24 mouse cellular contexts compared by ENCODE assay signal in the genomic region with DNA sequence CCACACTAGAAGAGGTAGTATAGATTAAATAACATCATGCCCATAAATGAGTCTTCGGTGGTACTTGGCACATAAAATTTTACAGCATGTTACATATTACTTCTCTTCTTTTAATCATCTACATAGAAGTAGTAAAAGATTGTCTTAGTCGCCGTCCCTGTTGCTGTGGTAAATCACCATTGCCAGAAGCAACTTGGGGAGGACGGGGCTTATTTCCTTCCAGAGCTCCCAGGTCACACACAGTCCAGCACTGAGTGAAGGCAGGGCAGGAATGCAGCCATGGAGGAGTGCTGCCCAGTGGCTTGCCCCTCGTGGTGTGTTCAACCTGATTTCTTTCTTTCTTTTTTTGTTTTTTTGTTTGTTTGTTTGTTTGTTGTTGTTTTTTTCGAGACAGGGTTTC.
DNase-seq lines count a peak whose midpoint lies in the region; ATAC-seq and TF ChIP-seq lines count a peak whose summit lies in the region.
"Had no signal": no experiment of that assay in that cellular context is flagged by ENCODE, and none has a peak within 500 bp of the region (broad histone marks: within the 10 kb centered on the region; RNA-seq: fewer than 3 reads in every experiment).

No protein-coding gene starts in this region.

- ATAC-seq in kidney, embryonic 14.5 days (ENCODE audit: low FRiP score, low TSS enrichment), result no peak
- no peak for ATAC-seq in midbrain, postnatal 0 days (ENCODE audit: low FRiP score)
- ATAC-seq: activated CD4-positive, CD25-positive, alpha-beta regulatory T cell, adult 4 months; forebrain, embryonic 14.5 days; Patski had no signal

- H3K4me2 ChIP-seq in kidney, embryonic 14.5 days (replicated peaks; ENCODE audit: low read depth, low read length), result no peak overlapping the region
- H3K4me2 ChIP-seq in midbrain, postnatal 0 days (ENCODE audit: low read depth, low read length, poor library complexity, severe bottlenecking), result no peak overlapping the region
- H3K4me2 ChIP-seq: embryonic facial prominence, embryonic 15.5 days; hindbrain, embryonic 12.5 days had no signal

- no peak for TF ChIP-seq POLR2A in cerebellum, adult 2 months (IDR thresholded peaks at IDR 0.05; ENCODE audit: borderline replicate concordance, insufficient read depth, low read length)

- no peaks in the 10 kb centered on the region for H3K36me3 ChIP-seq in kidney, embryonic 14.5 days (ENCODE audit: control insufficient read depth, insufficient read depth, low read length)
- H3K36me3 ChIP-seq in midbrain, postnatal 0 days (ENCODE audit: insufficient read depth, low read length), result no peaks in the 10 kb centered on the region
- H3K36me3 ChIP-seq: embryonic facial prominence, embryonic 15.5 days; forebrain, embryonic 10.5 days; heart, embryonic 10.5 days; hindbrain, embryonic 12.5 days had no signal

- H3K27me3 ChIP-seq in kidney, embryonic 14.5 days (ENCODE audit: control insufficient read depth, insufficient read depth, low read length), result no peaks in the 10 kb centered on the region
- H3K27me3 ChIP-seq in cerebellum, adult 2 months (ENCODE audit: control insufficient read depth, insufficient read depth, low read length), result no peaks in the 10 kb centered on the region
- no peaks in the 10 kb centered on the region for H3K27me3 ChIP-seq in midbrain, postnatal 0 days (ENCODE audit: insufficient read depth, low read length)
- H3K27me3 ChIP-seq: CH12.LX; embryonic facial prominence, embryonic 15.5 days; hindbrain, embryonic 12.5 days; Patski had no signal

- peaks cover 11% of the 10 kb centered on the region; the same call in 1 of the 2 replicates for H3K4me1 ChIP-seq in kidney, embryonic 14.5 days (ENCODE audit: control insufficient read depth, insufficient read depth, low read length)
- H3K4me1 ChIP-seq in cerebellum, adult 2 months (ENCODE audit: control insufficient read depth, insufficient read depth, low read length), result no peaks in the 10 kb centered on the region
- no peaks in the 10 kb centered on the region for H3K4me1 ChIP-seq in midbrain, postnatal 0 days (ENCODE audit: insufficient read depth, low read length)
- H3K4me1 ChIP-seq: embryonic facial prominence, embryonic 15.5 days; forebrain, embryonic 10.5 days had no signal

- DNase-seq in kidney, adult 18-20 months, result peak; percentile 15
- peak; percentile 52 to 64 for DNase-seq in kidney, adult 8-10 months
- DNase-seq in kidney, postnatal 10 days, result peak; percentile 36
- DNase-seq in kidney, postnatal 4 days, result peak; percentile 10 to 28
- DNase-seq in cerebellum, adult 2 months, result no peak
- no peak for DNase-seq in midbrain, postnatal 0 days (ENCODE audit: low spot score)
- DNase-seq: adrenal gland, postnatal 25 days; cerebellum, adult 8-10 months; cerebellum, postnatal 14 days; embryo, embryonic 11 days; gastrocnemius, adult 2 months; gastrocnemius, postnatal 25 days; heart, postnatal 10 days; heart, postnatal 4 days had no signal

- no peak overlapping the region for H3K4me3 ChIP-seq in kidney, embryonic 14.5 days (ENCODE audit: low read length)
- no peak overlapping the region for H3K4me3 ChIP-seq in cerebellum, adult 2 months (replicated peaks; ENCODE audit: insufficient read depth, low read depth, low read length)
- no peak overlapping the region for H3K4me3 ChIP-seq in midbrain, postnatal 0 days (ENCODE audit: low read depth, low read length)
- H3K4me3 ChIP-seq: embryonic facial prominence, embryonic 15.5 days; erythroblast, embryonic 14.5 days; forebrain, embryonic 10.5 days; gastrocnemius, adult 2 months; heart, embryonic 10.5 days; hindbrain, embryonic 12.5 days had no signal

- no peak for TF ChIP-seq CTCF in cerebellum, adult 2 months (IDR thresholded peaks at IDR 0.05; ENCODE audit: borderline replicate concordance, insufficient read depth, low read depth, low read length)
- no peak for TF ChIP-seq CTCF in midbrain, postnatal 0 days (IDR thresholded peaks at IDR 0.05)

- WGBS in kidney, embryonic 14.5 days, result 62% methylated on average over 6 of the region's 6 CpGs
- WGBS in cerebellum, adult 2 months, result 90% methylated on average over 6 of the region's 6 CpGs
- 90% methylated on average over 6 of the region's 6 CpGs for WGBS in midbrain, postnatal 0 days

- H3K9ac ChIP-seq in kidney, embryonic 14.5 days (ENCODE audit: low read depth, low read length), result no peak overlapping the region
- no peak overlapping the region for H3K9ac ChIP-seq in midbrain, postnatal 0 days (replicated peaks; ENCODE audit: low read length, poor library complexity, severe bottlenecking)
- H3K9ac ChIP-seq: embryonic facial prominence, embryonic 15.5 days; hindbrain, embryonic 12.5 days had no signal

- H3K27ac ChIP-seq in kidney, embryonic 14.5 days (ENCODE audit: low read depth, low read length), result no peak overlapping the region
- no peak overlapping the region for H3K27ac ChIP-seq in cerebellum, adult 2 months (ENCODE audit: insufficient read depth, low read length)
- H3K27ac ChIP-seq in midbrain, postnatal 0 days (ENCODE audit: low read depth, low read length), result no peak overlapping the region
- H3K27ac ChIP-seq: embryonic facial prominence, embryonic 15.5 days; forebrain, embryonic 10.5 days; gastrocnemius, adult 2 months; heart, embryonic 10.5 days; hindbrain, embryonic 12.5 days had no signal

- no peaks in the 10 kb centered on the region for H3K9me3 ChIP-seq in kidney, embryonic 14.5 days (ENCODE audit: control insufficient read depth, low read length)
- no peaks in the 10 kb centered on the region for H3K9me3 ChIP-seq in midbrain, postnatal 0 days (ENCODE audit: low read length)
- H3K9me3 ChIP-seq: embryonic facial prominence, embryonic 15.5 days; forebrain, embryonic 10.5 days; heart, embryonic 10.5 days; hindbrain, embryonic 12.5 days had no signal

Comparison
In these comparisons a context has a peak if more than half of its experiments do, and no peak if none do; other contexts are left out.
1. DNase-seq: peak in kidney, adult 18-20 months (single experiment), kidney, adult 8-10 months (2 of 2), kidney, postnatal 10 days (single experiment) and kidney, postnatal 4 days (2 of 2); none in cerebellum, adult 2 months (0 of 2) and midbrain, postnatal 0 days (single experiment).